Mouse (Mus musculus) forebrain, embryonic 11.5 days (tissue): ENCODE measurements around the gene Ndufaf2. TPM values are rescaled to one million over a fixed set of nuclear protein-coding genes. Genes with fewer than 3 reads are reported as not detected.

Experiments
- ATAC-seq: fragments of 200-750 bp; cut with Nextera tagmentation; replicated peaks from 2 replicates; pipeline ENCODE4 v1.8.0; 2017; ENCODE audit warnings: moderate TSS enrichment; ENCODE audit not compliant: low FRiP score
- DNase-seq: peaks from one replicate; pipeline ENCODE4 v3.0.0-alpha.2; 2017; ENCODE audit warnings: low spot score
- H3K27ac ChIP-seq: fragments of 300-500 bp; sonication (generic); 2 replicates; pipeline ENCODE4 v1.5.1; 2014; ENCODE audit warnings: low read depth, low read length
- H3K27me3 ChIP-seq: fragments of 300-500 bp; sonication (generic); 2 replicates; pipeline ENCODE4 v1.6.1; 2014; ENCODE audit warnings: mild to moderate bottlenecking, low read length, mixed read lengths; ENCODE audit not compliant: control insufficient read depth, insufficient read depth
- H3K36me3 ChIP-seq: fragments of 300-500 bp; sonication (generic); 2 replicates; pipeline ENCODE4 v1.6.1; 2014; ENCODE audit warnings: mild to moderate bottlenecking, low read length, moderate library complexity, mixed read lengths; ENCODE audit not compliant: control insufficient read depth, insufficient read depth
- H3K4me1 ChIP-seq: fragments of 300-500 bp; sonication (generic); replicated peaks from 2 replicates; pipeline ENCODE4 v1.6.1; 2014; ENCODE audit warnings: low read length, mixed read lengths; ENCODE audit not compliant: control insufficient read depth, insufficient read depth
- H3K4me2 ChIP-seq: fragments of 300-500 bp; sonication (generic); 2 replicates; pipeline ENCODE4 v1.6.1; 2014; ENCODE audit warnings: low read depth, mild to moderate bottlenecking, low read length, moderate library complexity, mixed read lengths; ENCODE audit not compliant: severe bottlenecking
- H3K4me3 ChIP-seq: fragments of 300-500 bp; sonication (generic); 2 replicates; pipeline ENCODE4 v1.5.1; 2014; ENCODE audit warnings: low read depth, low read length
- H3K9ac ChIP-seq: fragments of 300-500 bp; sonication (generic); 2 replicates; pipeline ENCODE4 v1.6.1; 2014; ENCODE audit warnings: low read length
- H3K9me3 ChIP-seq: fragments of 300-500 bp; sonication (generic); 2 replicates; pipeline ENCODE4 v1.6.1; 2016; ENCODE audit warnings: low read length, mixed read lengths; ENCODE audit not compliant: control insufficient read depth
- WGBS: fragments of 180-500 bp; shearing (Covaris S2); extraction: QIAGEN DNeasy Blood & Tissue Kit; methylation state at CpG from one replicate; pipeline ENCODE4 v1.1.7; 2014; 5-methylcytosine and 5-hydroxymethylcytosine counted together
- polyA plus RNA-seq: library from polyadenylated mRNA; unstranded; fragments of >200 nt; fragmentation: Nextera tagmentation; extraction: Ambion mirVana; gene quantifications from 2 replicates; pipeline ENCODE4 v1.2.1, GENCODE M21; 2014

Gene Ndufaf2
- polyA plus RNA-seq, 1 experiment from 2014 or later = 96.1 TPM

- H3K4me2 ChIP-seq = no peak overlapping the region
- DNase-seq (no peak), ATAC-seq (no peak)
- no peak overlapping the region for H3K4me3 ChIP-seq
- no peaks in the 10 kb centered on the region for H3K36me3 ChIP-seq
- 84% methylated on average over 1 of the region's 1 CpGs for WGBS
- H3K9ac ChIP-seq = no peak overlapping the region
- H3K9me3 ChIP-seq = no peaks in the 10 kb centered on the region
- no peaks in the 10 kb centered on the region for H3K4me1 ChIP-seq
- no peaks in the 10 kb centered on the region for H3K27me3 ChIP-seq
- no peak overlapping the region for H3K27ac ChIP-seq
Observed at GRCm38 (mm10) chr13:107992573-107992972, 165.8 kb downstream of the Ndufaf2 start.

- H3K4me1 ChIP-seq = no peaks in the 10 kb centered on the region
- WGBS = 76% methylated on average over 5 of the region's 5 CpGs
- no peaks in the 10 kb centered on the region for H3K9me3 ChIP-seq
- no peaks in the 10 kb centered on the region for H3K27me3 ChIP-seq
- no peak overlapping the region for H3K9ac ChIP-seq
- no peak for DNase-seq
- no peak overlapping the region for H3K4me3 ChIP-seq
- ATAC-seq = no peak
- no peak overlapping the region for H3K4me2 ChIP-seq
- H3K36me3 ChIP-seq = no peaks in the 10 kb centered on the region
- no peak overlapping the region for H3K27ac ChIP-seq
Observed at GRCm38 (mm10) chr13:107984641-107985040, 173.8 kb downstream of the Ndufaf2 start.

- no peak for ATAC-seq
- Histone ChIP-seq H3K4me2 (no peak overlapping the region), H3K9me3 (no peaks in the 10 kb centered on the region), H3K36me3 (no peaks in the 10 kb centered on the region), H3K4me3 (no peak overlapping the region), H3K27me3 (no peaks in the 10 kb centered on the region), H3K4me1 (no peaks in the 10 kb centered on the region), H3K27ac (no peak overlapping the region), H3K9ac (no peak overlapping the region)
- WGBS = 89% methylated on average over 5 of the region's 5 CpGs
- DNase-seq = no peak
Observed at GRCm38 (mm10) chr13:107984186-107984585, 174.2 kb downstream of the Ndufaf2 start.

GRCm38 (mm10) chr13:107983231-107983847 lies 175.1 kb downstream of the Ndufaf2 start:
- H3K4me3 ChIP-seq = no peak overlapping the region
- no peaks in the 10 kb centered on the region for H3K27me3 ChIP-seq
- 94% methylated on average over 6 of the region's 6 CpGs for WGBS
- no peak overlapping the region for H3K27ac ChIP-seq
- no peaks in the 10 kb centered on the region for H3K36me3 ChIP-seq
- no peak overlapping the region for H3K4me2 ChIP-seq
- H3K4me1 ChIP-seq = no peaks in the 10 kb centered on the region
- H3K9me3 ChIP-seq = no peaks in the 10 kb centered on the region
- no peak for ATAC-seq
- no peak overlapping the region for H3K9ac ChIP-seq
- no peak for DNase-seq

GRCm38 (mm10) chr13:107979461-107979860 lies 179.0 kb downstream of the Ndufaf2 start:
- Histone ChIP-seq H3K9ac (no peak overlapping the region), H3K9me3 (no peaks in the 10 kb centered on the region; the same call in 1 of the 2 replicates), H3K4me1 (no peaks in the 10 kb centered on the region), H3K27me3 (no peaks in the 10 kb centered on the region), H3K4me2 (no peak overlapping the region), H3K4me3 (no peak overlapping the region), H3K27ac (no peak overlapping the region), H3K36me3 (no peaks in the 10 kb centered on the region)
- WGBS = 93% methylated on average over 6 of the region's 6 CpGs
- DNase-seq (no peak), ATAC-seq (no peak)

GRCm38 (mm10) chr13:107976886-107977656 lies 181.4 kb downstream of the Ndufaf2 start:
- no peaks in the 10 kb centered on the region for H3K4me1 ChIP-seq
- H3K4me2 ChIP-seq = no peak overlapping the region
- ATAC-seq = no peak
- DNase-seq = no peak
- H3K9ac ChIP-seq = no peak overlapping the region
- H3K27ac ChIP-seq = no peak overlapping the region
- H3K4me3 ChIP-seq = no peak overlapping the region
- no peaks in the 10 kb centered on the region for H3K36me3 ChIP-seq
- 89% methylated on average over 16 of the region's 16 CpGs for WGBS
- H3K9me3 ChIP-seq = no peaks in the 10 kb centered on the region; the same call in 1 of the 2 replicates
- H3K27me3 ChIP-seq = no peaks in the 10 kb centered on the region

GRCm38 (mm10) chr13:107972451-107972850 lies 186.0 kb downstream of the Ndufaf2 start:
- Histone ChIP-seq H3K4me3 (no peak overlapping the region), H3K9me3 (no peaks in the 10 kb centered on the region; the same call in 1 of the 2 replicates), H3K4me1 (peaks cover 4% of the 10 kb centered on the region; the same call in 1 of the 2 replicates), H3K36me3 (no peaks in the 10 kb centered on the region), H3K27me3 (no peaks in the 10 kb centered on the region), H3K27ac (no peak overlapping the region), H3K4me2 (no peak overlapping the region), H3K9ac (no peak overlapping the region)
- ATAC-seq = no peak
- DNase-seq = no peak
- 93% methylated on average over 4 of the region's 4 CpGs for WGBS

- WGBS = 59% methylated on average over 7 of the region's 7 CpGs
- peaks cover 4% of the 10 kb centered on the region; the same call in 1 of the 2 replicates for H3K4me1 ChIP-seq
- DNase-seq (no peak), ATAC-seq (no peak)
- H3K9ac ChIP-seq = no peak overlapping the region
- H3K27ac ChIP-seq = no peak overlapping the region
- no peak overlapping the region for H3K4me3 ChIP-seq
- no peaks in the 10 kb centered on the region for H3K9me3 ChIP-seq
- H3K27me3 ChIP-seq = no peaks in the 10 kb centered on the region
- H3K36me3 ChIP-seq = no peaks in the 10 kb centered on the region
- H3K4me2 ChIP-seq = no peak overlapping the region
Observed at GRCm38 (mm10) chr13:107971868-107972267, 186.6 kb downstream of the Ndufaf2 start.
